Mouse (Mus musculus): ENCODE measurements around the gene Zmynd8.

- TF ChIP-seq GATA1 (IDR thresholded peaks at IDR 0.05; ENCODE audit: borderline replicate concordance, low read length) = no peak
- no peak for TF ChIP-seq FLI1 (IDR thresholded peaks at IDR 0.05; ENCODE audit: low read length)
These were observed 107.8 kb downstream of the Zmynd8 start for GRCm38 (mm10) chr2:165791026-165791425.
